Mouse (Mus musculus) thymus, postnatal 25 days (tissue): ENCODE data around the gene Scaf8.

Experiments used
- DNase-seq: peaks from one replicate; pipeline ENCODE4 v3.0.0; 2022

The Scaf8 gene

DNA sequence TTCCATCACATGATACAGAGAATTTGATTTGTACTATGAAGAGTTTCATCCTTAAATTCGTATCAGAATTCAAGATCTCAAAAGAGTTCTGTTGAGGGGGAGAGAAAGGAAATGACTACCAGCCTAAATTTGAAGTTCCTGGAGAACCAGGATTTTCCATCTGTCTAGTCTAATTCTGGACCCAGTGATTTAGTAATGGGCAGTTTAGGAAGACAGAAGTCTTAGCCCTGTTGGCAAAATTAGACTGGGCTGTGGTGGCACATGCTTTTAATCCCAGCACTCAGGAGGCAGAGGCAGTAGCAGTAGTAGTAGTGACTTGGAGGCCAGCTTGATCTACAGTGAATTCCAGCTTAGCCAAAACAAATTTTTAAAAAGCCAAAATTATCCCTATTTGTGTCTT lies 93.7 kb downstream of the Scaf8 start:
- no peak for DNase-seq

- no peak for DNase-seq
Measured at GRCm38 (mm10) chr17:3209581-3209980, 94.8 kb downstream of the Scaf8 start.

- no peak for DNase-seq
Measured at GRCm38 (mm10) chr17:3210134-3210533, 95.4 kb downstream of the Scaf8 start.

GRCm38 (mm10) chr17:3212105-3212504 lies 97.3 kb downstream of the Scaf8 start:
- no peak for DNase-seq

GRCm38 (mm10) chr17:3212886-3213285 lies 98.1 kb downstream of the Scaf8 start:
- no peak for DNase-seq

GRCm38 (mm10) chr17:3214852-3215251 lies 100.1 kb downstream of the Scaf8 start:
- no peak for DNase-seq

GRCm38 (mm10) chr17:3217023-3217422 lies 102.3 kb downstream of the Scaf8 start:
- no peak for DNase-seq

DNA sequence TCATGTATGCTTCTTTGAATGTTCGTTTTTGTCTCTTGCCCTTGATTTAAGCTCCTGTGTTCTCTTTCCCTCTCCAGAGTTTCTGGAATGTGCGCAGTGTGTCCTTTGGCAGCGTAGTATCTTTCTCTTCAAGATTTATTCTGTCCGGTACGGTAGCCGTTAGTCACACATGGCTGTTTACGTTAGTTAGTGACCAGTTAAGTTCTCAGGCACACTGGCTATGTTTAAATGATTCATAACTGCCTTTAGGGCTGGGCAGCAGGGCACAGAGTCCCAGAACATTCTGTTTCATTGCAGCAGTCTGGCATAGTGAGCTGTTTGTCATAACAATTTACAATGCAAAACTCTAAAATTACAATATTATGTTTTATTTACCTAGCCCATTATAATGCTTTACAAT lies 103.6 kb downstream of the Scaf8 start:
- DNase-seq, result no peak

DNA sequence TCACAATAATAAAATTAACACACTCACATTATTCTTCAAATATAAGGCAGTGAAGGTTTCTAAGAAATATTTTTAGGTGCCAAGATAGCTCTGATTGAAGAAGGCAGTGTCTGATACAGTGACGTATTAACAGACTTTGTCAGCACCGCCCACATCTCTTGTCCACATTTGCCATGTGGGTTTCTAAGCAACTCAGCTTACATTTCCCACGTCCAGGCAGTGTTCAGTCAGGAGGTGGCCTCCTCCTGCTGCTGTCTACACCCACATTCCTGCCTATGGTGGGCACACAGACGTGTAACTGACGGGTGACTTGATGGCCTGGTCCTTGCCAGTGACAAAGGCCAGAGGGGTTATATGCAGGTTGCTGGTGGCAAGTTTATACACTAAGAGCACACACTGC lies 104.1 kb downstream of the Scaf8 start:
- DNase-seq, result no peak

DNA sequence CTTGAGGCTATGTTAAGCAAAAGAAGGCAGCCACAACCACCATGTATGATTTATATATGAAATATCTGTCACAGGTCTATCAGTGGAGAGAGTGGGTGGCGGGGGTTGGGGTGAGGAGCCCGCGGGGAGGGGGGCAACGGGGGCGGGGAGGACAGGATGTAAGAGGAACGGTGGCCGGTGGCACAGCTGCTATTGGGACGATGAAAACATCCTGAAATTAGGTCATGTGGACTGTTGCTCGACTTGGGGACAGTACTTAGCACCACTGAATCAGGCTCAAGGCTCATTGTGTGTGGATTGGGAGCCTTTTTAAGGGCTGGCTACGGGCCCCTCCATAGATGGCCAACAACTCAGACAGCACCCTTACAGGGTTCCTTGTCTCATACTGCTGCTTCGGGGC lies 105.4 kb downstream of the Scaf8 start:
- no peak for DNase-seq

- no peak for DNase-seq
Measured at GRCm38 (mm10) chr17:3223071-3223470, 108.3 kb downstream of the Scaf8 start.

GRCm38 (mm10) chr17:3223721-3224120 lies 108.9 kb downstream of the Scaf8 start:
- no peak for DNase-seq

DNA sequence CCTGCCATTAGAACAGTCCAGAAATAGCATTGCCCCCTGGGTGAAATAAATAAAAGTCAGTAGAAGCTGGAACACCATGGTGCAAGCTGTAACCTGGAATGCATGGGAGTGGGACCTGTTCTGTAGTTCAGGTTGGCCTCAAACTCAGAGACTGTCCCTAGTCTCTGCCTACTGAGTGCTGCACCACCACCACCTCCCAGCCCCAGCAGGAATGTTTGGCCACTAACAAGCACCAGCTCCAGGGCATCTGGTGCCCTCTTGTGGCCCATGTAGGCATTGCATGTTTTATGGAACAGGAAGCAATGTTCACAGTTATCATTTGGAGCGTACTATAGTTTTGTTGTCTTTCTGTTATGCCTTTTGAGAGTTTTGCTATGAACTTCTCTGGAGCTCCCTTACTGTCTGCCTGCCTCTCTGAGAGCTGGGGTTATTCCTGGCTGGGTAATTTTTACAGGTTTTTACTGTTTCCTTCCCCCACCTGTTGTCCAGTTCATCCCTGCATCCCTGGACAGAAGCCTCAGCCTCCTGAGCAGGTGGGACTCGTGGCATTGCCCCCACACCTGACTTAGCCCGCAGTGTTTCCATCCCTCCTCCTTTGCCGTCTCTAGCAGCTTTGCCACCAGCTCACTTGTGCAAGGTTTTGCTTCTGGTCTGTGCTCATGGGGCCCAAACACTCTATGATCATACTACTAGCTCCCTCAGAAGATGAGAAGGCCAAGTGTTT lies 109.8 kb downstream of the Scaf8 start:
- DNase-seq, result peak; percentile 91

DNA sequence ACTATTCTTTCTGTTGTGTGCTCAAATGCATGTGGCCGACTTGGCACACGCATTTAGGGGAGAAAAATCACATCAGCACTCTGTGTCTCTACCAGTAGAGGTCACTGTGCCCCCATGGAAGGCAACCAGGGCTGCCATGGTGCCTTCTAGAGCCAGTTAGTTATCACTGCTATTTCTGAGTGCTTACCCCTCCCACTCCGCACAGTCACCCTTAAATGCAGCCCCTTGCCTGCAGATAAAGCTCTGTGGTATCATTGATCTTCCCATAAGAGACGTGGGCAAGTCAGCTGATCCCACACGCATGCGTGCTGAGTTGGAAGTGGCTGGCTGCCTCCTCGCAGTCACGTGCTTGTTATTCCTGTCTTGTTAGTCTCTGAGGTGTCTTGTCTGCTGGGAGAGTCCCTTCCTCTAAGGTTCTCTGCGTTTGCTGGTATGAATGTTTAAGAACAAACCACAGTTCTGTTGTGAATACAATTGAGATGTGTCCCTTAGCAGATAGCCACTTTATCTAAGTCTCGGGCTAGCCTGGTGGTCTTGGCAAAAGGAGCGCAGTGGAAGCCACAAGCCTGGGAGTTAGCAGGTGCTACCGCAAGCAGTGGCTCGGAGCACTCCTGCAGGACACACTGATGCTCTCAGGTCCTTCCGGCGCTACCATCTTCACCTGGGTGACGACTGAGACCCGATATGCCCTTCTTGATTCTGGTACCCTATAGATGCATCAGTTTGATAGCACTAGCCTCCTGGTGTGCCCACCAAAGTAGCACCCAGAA lies 115.6 kb downstream of the Scaf8 start:
- peak; percentile 36 for DNase-seq

- no peak for DNase-seq
Measured at GRCm38 (mm10) chr17:3232626-3233025, 117.9 kb downstream of the Scaf8 start.

DNA sequence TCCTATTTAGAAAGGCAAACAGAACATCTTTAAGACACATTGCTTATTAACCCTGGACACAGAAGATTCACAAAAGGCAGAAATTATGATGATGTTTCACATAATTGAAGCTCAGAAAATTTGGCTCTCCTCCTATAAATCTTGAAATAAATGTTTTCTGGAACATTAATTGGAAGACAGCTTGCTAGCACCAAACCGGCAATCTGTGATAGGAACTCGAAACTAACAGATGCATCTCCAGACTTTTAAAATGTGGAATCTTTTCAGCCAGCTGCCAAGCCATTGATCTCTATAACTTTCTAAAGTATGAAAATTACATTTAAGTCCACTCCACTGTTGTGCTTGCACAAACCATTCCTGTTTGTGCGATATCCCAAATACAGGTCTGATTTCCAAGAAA lies 128.9 kb downstream of the Scaf8 start:
- no peak for DNase-seq

GRCm38 (mm10) chr17:3244881-3245739 lies 130.3 kb downstream of the Scaf8 start:
- DNase-seq, result no peak

DNA sequence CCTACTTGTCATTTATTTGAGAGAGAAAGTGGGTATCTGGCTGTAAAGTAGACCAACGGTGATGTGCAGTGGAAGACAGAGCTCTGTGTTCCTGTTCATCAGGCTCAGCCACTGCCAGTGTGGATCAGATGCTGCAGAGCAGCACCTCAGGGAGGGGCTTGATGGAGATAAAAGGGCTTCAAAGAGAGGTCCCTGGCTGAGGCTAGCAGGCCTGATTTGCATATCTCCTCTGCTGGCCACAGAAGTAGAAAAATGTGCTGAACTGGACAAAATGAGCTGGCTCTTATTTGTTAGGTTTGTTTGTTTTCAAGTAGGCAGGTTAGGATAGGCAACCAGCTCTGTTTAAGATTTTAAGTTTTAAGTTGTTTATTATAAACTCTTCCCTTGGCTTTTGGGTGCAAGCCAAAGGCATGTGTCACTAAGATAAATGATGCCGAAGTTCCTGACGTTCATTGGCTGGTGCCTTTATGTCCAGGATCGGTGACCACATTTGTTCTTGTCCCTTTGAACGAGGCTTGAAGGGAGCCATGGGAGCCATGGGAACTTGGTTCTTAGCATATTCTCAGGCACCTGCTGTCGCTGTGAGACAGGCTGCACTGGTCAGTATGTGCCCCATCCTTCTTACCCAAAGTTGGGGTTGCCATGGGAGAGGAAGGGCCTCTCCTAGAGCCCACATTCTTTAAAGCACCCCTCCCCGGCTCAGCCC lies 132.0 kb downstream of the Scaf8 start:
- DNase-seq, result no peak
